Mouse (Mus musculus): ENCODE results near the gene Tmem127.

Gene Tmem127

GRCm38 (mm10) chr2:127310685-127311084, 63.0 kb downstream of the Tmem127 start:
- no peak for DNase-seq (ENCODE audit: extremely low read depth, low read depth)
